Mouse (Mus musculus) CH12.LX (cell line): ENCODE measurements around the gene Pdlim1.

Source experiments
- CHD2 ChIP-seq: IDR thresholded peaks from 2 replicates; pipeline ENCODE4 v1.6.1; 2011; ENCODE audit warnings: low read length, improper control_type of control experiment
- CTCF ChIP-seq, 2 experiments: IDR thresholded peaks in 1 of 2; conservative IDR thresholded peaks in 1 of 2; 2 replicates each; pipeline ENCODE4 v1.5.1; 2011 to 2012; ENCODE audit warnings: low read depth in 2 of 2, low read length in 2 of 2, improper control_type of control experiment in 1 of 2, inconsistent platforms in 1 of 2, mild to moderate bottlenecking in 1 of 2, moderate library complexity in 1 of 2
- KAT2A ChIP-seq: IDR thresholded peaks from 2 replicates; pipeline ENCODE4 v1.6.1; 2012; ENCODE audit warnings: low read length, improper control_type of control experiment, inconsistent platforms; ENCODE audit not compliant: insufficient replicate concordance
- MAFK ChIP-seq: IDR thresholded peaks from 2 replicates; pipeline ENCODE4 v1.6.1; 2011; ENCODE audit warnings: low read length, improper control_type of control experiment; ENCODE audit not compliant: insufficient replicate concordance
- MAZ ChIP-seq: IDR thresholded peaks from 2 replicates; pipeline ENCODE4 v1.6.1; 2012; ENCODE audit warnings: low read depth, mild to moderate bottlenecking, inconsistent platforms, low read length, improper control_type of control experiment, moderate library complexity
- MEF2A ChIP-seq: IDR thresholded peaks from 2 replicates; pipeline ENCODE4 v1.6.1; 2014; ENCODE audit warnings: low read depth, mild to moderate bottlenecking, inconsistent platforms, low read length, improper control_type of control experiment, borderline replicate concordance
- NELFE ChIP-seq: IDR thresholded peaks from 2 replicates; pipeline ENCODE4 v1.6.1; 2011; ENCODE audit warnings: low read depth, low read length, improper control_type of control experiment
- POLR2A ChIP-seq: IDR thresholded peaks from 2 replicates; pipeline ENCODE4 v1.6.1; 2011; ENCODE audit warnings: low read depth, mild to moderate bottlenecking, improper control_type of control experiment, low read length
- SMC3 ChIP-seq: IDR thresholded peaks from 2 replicates; pipeline ENCODE4 v1.6.1; 2011; ENCODE audit warnings: low read depth, low read length, improper control_type of control experiment
- USF1 ChIP-seq: IDR thresholded peaks from 2 replicates; pipeline ENCODE4 v1.6.1; 2014; ENCODE audit warnings: low read depth, mild to moderate bottlenecking, inconsistent platforms, low read length, improper control_type of control experiment
- ZC3H11A ChIP-seq: IDR thresholded peaks from 2 replicates; pipeline ENCODE4 v1.6.1; 2012; ENCODE audit warnings: low read depth, mild to moderate bottlenecking, inconsistent platforms, low read length, improper control_type of control experiment
- ZKSCAN1 ChIP-seq: IDR thresholded peaks from 2 replicates; pipeline ENCODE4 v1.6.1; 2012; ENCODE audit warnings: low read depth, inconsistent platforms, low read length, improper control_type of control experiment, borderline replicate concordance

DNA sequence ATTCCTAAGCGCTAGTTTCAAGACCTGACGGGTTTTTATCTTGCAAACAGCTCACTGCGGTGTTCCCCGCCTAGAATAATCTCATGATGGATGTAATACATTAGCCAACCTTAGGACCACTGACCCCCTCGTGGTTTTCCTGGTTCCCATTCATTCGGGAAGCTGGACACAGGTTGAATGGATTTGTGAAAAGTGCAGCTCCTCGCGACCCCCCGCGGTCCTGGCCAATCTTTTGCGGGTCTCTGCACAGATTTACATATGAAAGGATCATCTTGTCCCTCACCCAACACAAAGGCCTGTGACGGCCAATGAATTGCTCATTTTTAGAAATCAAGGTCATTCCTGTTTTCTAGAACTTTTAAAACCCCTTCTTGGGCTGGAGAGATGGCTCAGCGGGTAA is 1.0 kb upstream of the Pdlim1 start:
- TF ChIP-seq CTCF (conservative IDR thresholded peaks at IDR 0.05 in 1 of 2, IDR thresholded peaks at IDR 0.05 in 1 of 2; ENCODE audit: low read depth in 2 of 2, low read length in 2 of 2) (no peak), CHD2 (no peak), ZC3H11A (no peak), KAT2A (no peak), SMC3 (no peak), MAFK (no peak), POLR2A (no peak), NELFE (no peak), MEF2A (no peak), MAZ (no peak), ZKSCAN1 (no peak), USF1 (no peak)
